Mouse (Mus musculus): ENCODE results near the gene Usmg5. TPM values are rescaled to one million over a fixed set of nuclear protein-coding genes. Genes with fewer than 3 reads are reported as not detected.

The Usmg5 gene
- total and polyA plus RNA-seq, 2 experiments from 2014 or later, result 734 to 1,990 TPM

- Histone ChIP-seq H3K27ac (ENCODE audit: low read depth, low read length) (no peak overlapping the region), H3K36me3 (ENCODE audit: insufficient read depth) (peaks cover 19% of the 10 kb centered on the region), H3K4me3 (ENCODE audit: low read depth, low read length) (no peak overlapping the region), H3K27me3 (ENCODE audit: insufficient read depth, low read length) (no peaks in the 10 kb centered on the region), H3K9me3 (ENCODE audit: low read length) (no peaks in the 10 kb centered on the region), H3K4me1 (ENCODE audit: insufficient read depth) (peaks cover 10% of the 10 kb centered on the region), H3K4me2 (ENCODE audit: low read depth) (no peak overlapping the region), H3K9ac (no peak overlapping the region)
- WGBS, result 91% methylated on average over 13 of the region's 13 CpGs
- no peak for TF ChIP-seq CTCF (IDR thresholded peaks at IDR 0.05; ENCODE audit: low read depth)
- ATAC-seq, result no peak
- no peak for DNase-seq
Measured at GRCm38 (mm10) chr19:47047236-47047833, 43.1 kb downstream of the Usmg5 start.

GRCm38 (mm10) chr19:47046343-47046742, 44.1 kb downstream of the Usmg5 start:
- H3K9ac ChIP-seq, result no peak overlapping the region
- ATAC-seq, result no peak
- H3K4me2 ChIP-seq (ENCODE audit: low read depth), result no peak overlapping the region
- 0 out of 2 replicates have a peak, but pooled peaks have one; percentile 29 for TF ChIP-seq CTCF (IDR thresholded peaks at IDR 0.05; ENCODE audit: low read depth)
- no peak overlapping the region for H3K27ac ChIP-seq (ENCODE audit: low read depth, low read length)
- no peaks in the 10 kb centered on the region for H3K9me3 ChIP-seq (ENCODE audit: low read length)
- H3K36me3 ChIP-seq (ENCODE audit: insufficient read depth), result peaks cover 22% of the 10 kb centered on the region
- H3K4me3 ChIP-seq (ENCODE audit: low read depth, low read length), result no peak overlapping the region
- H3K27me3 ChIP-seq (ENCODE audit: insufficient read depth, low read length), result no peaks in the 10 kb centered on the region
- peaks cover 10% of the 10 kb centered on the region for H3K4me1 ChIP-seq (ENCODE audit: insufficient read depth)
- WGBS, result 89% methylated on average over 1 of the region's 1 CpGs
- DNase-seq, result no peak

GRCm38 (mm10) chr19:47043608-47044007, 46.8 kb downstream of the Usmg5 start:
- DNase-seq (no peak), ATAC-seq (no peak)

GRCm38 (mm10) chr19:47040720-47041473, 49.5 kb downstream of the Usmg5 start:
- TF ChIP-seq CTCF (IDR thresholded peaks at IDR 0.05; ENCODE audit: low read depth), result no peak
- H3K27me3 ChIP-seq (ENCODE audit: insufficient read depth, low read length), result no peaks in the 10 kb centered on the region
- no peak overlapping the region for H3K27ac ChIP-seq (ENCODE audit: low read depth, low read length)
- H3K36me3 ChIP-seq (ENCODE audit: insufficient read depth), result peaks cover 47% of the 10 kb centered on the region
- H3K9me3 ChIP-seq (ENCODE audit: low read length), result no peaks in the 10 kb centered on the region
- DNase-seq, result no peak
- H3K9ac ChIP-seq, result no peak overlapping the region
- WGBS, result 98% methylated on average over 3 of the region's 3 CpGs
- H3K4me3 ChIP-seq (ENCODE audit: low read depth, low read length), result no peak overlapping the region
- H3K4me1 ChIP-seq (ENCODE audit: insufficient read depth), result no peaks in the 10 kb centered on the region
- no peak for ATAC-seq
- no peak overlapping the region for H3K4me2 ChIP-seq (ENCODE audit: low read depth)

More at GRCm38 (mm10) chr19:47043608-47044007, 46.8 kb downstream of the Usmg5 start:
- H3K9ac ChIP-seq, result no peak overlapping the region
- H3K9me3 ChIP-seq (ENCODE audit: low read length), result no peaks in the 10 kb centered on the region
- peaks cover 45% of the 10 kb centered on the region for H3K36me3 ChIP-seq (ENCODE audit: insufficient read depth)
- peak; percentile 64 for TF ChIP-seq CTCF (IDR thresholded peaks at IDR 0.05; ENCODE audit: low read depth)
- H3K27me3 ChIP-seq (ENCODE audit: insufficient read depth, low read length), result no peaks in the 10 kb centered on the region
- H3K27ac ChIP-seq (ENCODE audit: low read depth, low read length), result no peak overlapping the region
- no peaks in the 10 kb centered on the region; the same call in 1 of the 2 replicates for H3K4me1 ChIP-seq (ENCODE audit: insufficient read depth)
- no peak overlapping the region for H3K4me3 ChIP-seq (ENCODE audit: low read depth, low read length)
- H3K4me2 ChIP-seq (ENCODE audit: low read depth), result no peak overlapping the region
- 87% methylated on average over 3 of the region's 3 CpGs for WGBS

GRCm38 (mm10) chr19:47036596-47036995, 53.9 kb downstream of the Usmg5 start:
- peaks cover 67% of the 10 kb centered on the region for H3K36me3 ChIP-seq (ENCODE audit: insufficient read depth)
- no peak for TF ChIP-seq CTCF (IDR thresholded peaks at IDR 0.05; ENCODE audit: low read depth)
- H3K9ac ChIP-seq, result no peak overlapping the region
- H3K27ac ChIP-seq (ENCODE audit: low read depth, low read length), result no peak overlapping the region
- 86% methylated on average over 3 of the region's 3 CpGs for WGBS
- no peaks in the 10 kb centered on the region for H3K27me3 ChIP-seq (ENCODE audit: insufficient read depth, low read length)
- no peak overlapping the region for H3K4me2 ChIP-seq (ENCODE audit: low read depth)
- no peak overlapping the region for H3K4me3 ChIP-seq (ENCODE audit: low read depth, low read length)
- H3K9me3 ChIP-seq (ENCODE audit: low read length), result no peaks in the 10 kb centered on the region
- ATAC-seq, result no peak
- no peak for DNase-seq
- H3K4me1 ChIP-seq (ENCODE audit: insufficient read depth), result no peaks in the 10 kb centered on the region

- Histone ChIP-seq H3K4me3 (ENCODE audit: low read depth, low read length) (no peak overlapping the region), H3K36me3 (ENCODE audit: insufficient read depth) (peaks cover 52% of the 10 kb centered on the region), H3K27ac (ENCODE audit: low read depth, low read length) (no peak overlapping the region), H3K4me2 (ENCODE audit: low read depth) (no peak overlapping the region), H3K9ac (no peak overlapping the region), H3K27me3 (ENCODE audit: insufficient read depth, low read length) (no peaks in the 10 kb centered on the region), H3K4me1 (ENCODE audit: insufficient read depth) (no peaks in the 10 kb centered on the region), H3K9me3 (ENCODE audit: low read length) (no peaks in the 10 kb centered on the region)
- DNase-seq, result no peak
- no peak for ATAC-seq
- 95% methylated on average over 4 of the region's 4 CpGs for WGBS
- no peak for TF ChIP-seq CTCF (IDR thresholded peaks at IDR 0.05; ENCODE audit: low read depth)
Measured at GRCm38 (mm10) chr19:47034916-47035315, 55.5 kb downstream of the Usmg5 start.

Other genes starting within 250 kb of the Usmg5 start
- gene Ina, start 75.9 kb downstream of the Usmg5 start, total RNA-seq (2014; rRNA removed), result 115 and 156 TPM in 2 replicates
- gene Ina, start 75.9 kb downstream of the Usmg5 start, polyA plus RNA-seq (2015; fragmentation: Nextera tagmentation; extraction: Ambion mirVana), result 189 and 260 TPM in 2 replicates
- gene Nt5c2, start 75.5 kb downstream of the Usmg5 start, total RNA-seq (2014; rRNA removed), result 51.8 and 69.5 TPM in 2 replicates
- gene Nt5c2, start 75.5 kb downstream of the Usmg5 start, polyA plus RNA-seq (2015; fragmentation: Nextera tagmentation; extraction: Ambion mirVana), result 74.1 and 80.4 TPM in 2 replicates
- gene Pcgf6, start 39.7 kb downstream of the Usmg5 start, total RNA-seq (2014; rRNA removed), result 29.9 and 33.3 TPM in 2 replicates
- 13.7 and 20.9 TPM in 2 replicates for gene Pcgf6, start 39.7 kb downstream of the Usmg5 start, polyA plus RNA-seq (2015; fragmentation: Nextera tagmentation; extraction: Ambion mirVana)
- gene Taf5, start 22.9 kb downstream of the Usmg5 start, total RNA-seq (2014; rRNA removed), result 12.9 and 16.0 TPM in 2 replicates
- gene Taf5, start 22.9 kb downstream of the Usmg5 start, polyA plus RNA-seq (2015; fragmentation: Nextera tagmentation; extraction: Ambion mirVana), result 3.0 and 3.6 TPM in 2 replicates
- 12.5 and 17.2 TPM in 2 replicates for gene Pdcd11, start 121 bp upstream of the Usmg5 start, total RNA-seq (2014; rRNA removed)
- gene Pdcd11, start 121 bp upstream of the Usmg5 start, polyA plus RNA-seq (2015; fragmentation: Nextera tagmentation; extraction: Ambion mirVana), result 3.1 and 3.8 TPM in 2 replicates
- gene Calhm2, start 47.6 kb upstream of the Usmg5 start, total RNA-seq (2014; rRNA removed), result 1.1 and 2.9 TPM in 2 replicates
- 0.62 and 0.80 TPM in 2 replicates for gene Calhm2, start 47.6 kb upstream of the Usmg5 start, polyA plus RNA-seq (2015; fragmentation: Nextera tagmentation; extraction: Ambion mirVana)
- not detected in 2 replicates for gene Calhm1, start 53.6 kb upstream of the Usmg5 start, total RNA-seq (2014; rRNA removed)
- not detected in 2 replicates for gene Calhm1, start 53.6 kb upstream of the Usmg5 start, polyA plus RNA-seq (2015; fragmentation: Nextera tagmentation; extraction: Ambion mirVana)
- not detected in 2 replicates for gene Calhm3, start 67.1 kb upstream of the Usmg5 start, total RNA-seq (2014; rRNA removed)
- 0.19 TPM in 1 of 2 replicates, not detected in the other for gene Calhm3, start 67.1 kb upstream of the Usmg5 start, polyA plus RNA-seq (2015; fragmentation: Nextera tagmentation; extraction: Ambion mirVana)
- gene Neurl1a, start 88.2 kb upstream of the Usmg5 start, total RNA-seq (2014; rRNA removed), result 51.5 and 52.1 TPM in 2 replicates
- gene Neurl1a, start 88.2 kb upstream of the Usmg5 start, polyA plus RNA-seq (2015; fragmentation: Nextera tagmentation; extraction: Ambion mirVana), result 11.6 and 15.7 TPM in 2 replicates